8 mouse cellular contexts compared by ENCODE assay signal in genomic region chr13:103920933-103921830, GRCm38 (mm10). TPM values are rescaled to one million over a fixed set of nuclear protein-coding genes. Genes with fewer than 3 reads are reported as not detected.
DNase-seq lines count a peak whose midpoint lies in the region; ATAC-seq and TF ChIP-seq lines count a peak whose summit lies in the region.

No protein-coding gene starts in this region.

- peak overlapping the region; percentile 84 for H3K4me2 ChIP-seq in forebrain, embryonic 12.5 days
- peak overlapping the region; percentile 80 for H3K4me2 ChIP-seq in heart, postnatal 0 days (ENCODE audit: low read depth, low read length)
- peak overlapping the region; percentile 95 for H3K4me2 ChIP-seq in liver, embryonic 16.5 days (ENCODE audit: low read depth, low read length)
- H3K4me2 ChIP-seq in neural tube, embryonic 13.5 days: peak overlapping the region; percentile 84

- H3K9me3 ChIP-seq in forebrain, embryonic 12.5 days: no peaks in the 10 kb centered on the region
- no peaks in the 10 kb centered on the region for H3K9me3 ChIP-seq in heart, postnatal 0 days (replicated peaks; ENCODE audit: control insufficient read depth, low read length)
- H3K9me3 ChIP-seq in liver, embryonic 16.5 days (replicated peaks; ENCODE audit: control insufficient read depth, low read length): no peaks in the 10 kb centered on the region
- H3K9me3 ChIP-seq in neural tube, embryonic 13.5 days: no peaks in the 10 kb centered on the region

- H3K27ac ChIP-seq in forebrain, embryonic 12.5 days: peak overlapping the region; percentile 100
- peak overlapping the region; percentile 100 for H3K27ac ChIP-seq in heart, postnatal 0 days (ENCODE audit: low read depth)
- H3K27ac ChIP-seq in liver, embryonic 16.5 days (ENCODE audit: low read length): peak overlapping the region; percentile 97
- peak overlapping the region; percentile 100 for H3K27ac ChIP-seq in neural tube, embryonic 13.5 days (replicated peaks)
- H3K27ac ChIP-seq in testis, adult 2 months (ENCODE audit: control insufficient read depth, insufficient read depth, low read depth, low read length): peak overlapping the region; percentile 99

- ATAC-seq in forebrain, embryonic 12.5 days (ENCODE audit: low FRiP score): peak; percentile 94
- peak; percentile 88 for ATAC-seq in heart, postnatal 0 days (ENCODE audit: insufficient read depth, low read depth)
- ATAC-seq in liver, embryonic 16.5 days (ENCODE audit: low read depth): peak; percentile 86
- peak; percentile 93 for ATAC-seq in neural tube, embryonic 13.5 days (ENCODE audit: low read depth)

- no peak for TF ChIP-seq CTCF in heart, postnatal 0 days (IDR thresholded peaks at IDR 0.05; ENCODE audit: low read depth)
- no peak for TF ChIP-seq CTCF in testis, adult 2 months (IDR thresholded peaks at IDR 0.05; ENCODE audit: control insufficient read depth, insufficient read depth, insufficient replicate concordance, low read depth, low read length)

- peak; percentile 24 for TF ChIP-seq POLR2A in testis, adult 2 months (IDR thresholded peaks at IDR 0.05; ENCODE audit: control insufficient read depth, low read depth, low read length)

- under 1% methylated on average over 78 of the region's 125 CpGs for WGBS in forebrain, embryonic 12.5 days
- under 1% methylated on average over 99 of the region's 125 CpGs for WGBS in heart, postnatal 0 days
- under 1% methylated on average over 62 of the region's 125 CpGs for WGBS in liver, embryonic 16.5 days (ENCODE audit: insufficient replicate concordance)
- WGBS in neural tube, embryonic 13.5 days: 1% methylated on average over 95 of the region's 125 CpGs

- H3K4me1 ChIP-seq in forebrain, embryonic 12.5 days: peaks cover 30% of the 10 kb centered on the region
- peaks cover 13% of the 10 kb centered on the region for H3K4me1 ChIP-seq in heart, postnatal 0 days (ENCODE audit: control insufficient read depth, insufficient read depth)
- peaks cover 6% of the 10 kb centered on the region for H3K4me1 ChIP-seq in liver, embryonic 16.5 days (ENCODE audit: control insufficient read depth, low read depth, low read length)
- peaks cover 39% of the 10 kb centered on the region for H3K4me1 ChIP-seq in neural tube, embryonic 13.5 days (replicated peaks)
- H3K4me1 ChIP-seq in testis, adult 2 months (ENCODE audit: control insufficient read depth, insufficient read depth, low read length): peaks cover 5% of the 10 kb centered on the region

- H3K27me3 ChIP-seq in forebrain, embryonic 12.5 days: 0 out of 2 replicates have a peak, but pooled peaks cover 6% of the 10 kb centered on the region
- no peaks in the 10 kb centered on the region for H3K27me3 ChIP-seq in heart, postnatal 0 days (ENCODE audit: control insufficient read depth, insufficient read depth, low read length)
- peaks cover 15% of the 10 kb centered on the region for H3K27me3 ChIP-seq in liver, embryonic 16.5 days (ENCODE audit: control insufficient read depth, insufficient read depth, low read depth, low read length)
- no peaks in the 10 kb centered on the region for H3K27me3 ChIP-seq in neural tube, embryonic 13.5 days
- no peaks in the 10 kb centered on the region for H3K27me3 ChIP-seq in testis, adult 2 months (ENCODE audit: control insufficient read depth, insufficient read depth, low read length)

- TF ChIP-seq EP300 in heart, postnatal 0 days (IDR thresholded peaks at IDR 0.05; ENCODE audit: low read depth): no peak

- peak overlapping the region; percentile 99 for H3K9ac ChIP-seq in forebrain, embryonic 12.5 days
- peak overlapping the region; percentile 99 for H3K9ac ChIP-seq in heart, postnatal 0 days (replicated peaks; ENCODE audit: low read depth, low read length)
- H3K9ac ChIP-seq in liver, embryonic 16.5 days (ENCODE audit: low read depth, low read length): peak overlapping the region; percentile 93
- peak overlapping the region; percentile 99 for H3K9ac ChIP-seq in neural tube, embryonic 13.5 days

- peak; percentile 71 for DNase-seq in CD8-positive naive resting alpha-beta T cell, adult 2 months (ENCODE audit: low read depth in 2 of 2, low spot score in 2 of 2)
- DNase-seq in c-Kit-negative CD71-positive TER-119-positive erythroid progenitor cells, embryonic 14.5 days (ENCODE audit: low read depth, low spot score): peak; percentile 31
- peak; percentile 83 for DNase-seq in heart, postnatal 0 days (ENCODE audit: low spot score)
- peak; percentile 90 to 94 for DNase-seq in kidney, postnatal 4 days

- peak overlapping the region; percentile 92 for H3K4me3 ChIP-seq in forebrain, embryonic 12.5 days (replicated peaks)
- peak overlapping the region; percentile 98 for H3K4me3 ChIP-seq in heart, postnatal 0 days (ENCODE audit: low read depth, low read length)
- peak overlapping the region; percentile 92 for H3K4me3 ChIP-seq in liver, embryonic 16.5 days (ENCODE audit: low read depth, low read length)
- H3K4me3 ChIP-seq in neural tube, embryonic 13.5 days: peak overlapping the region; percentile 92
- peak overlapping the region; percentile 91 for H3K4me3 ChIP-seq in testis, adult 2 months (ENCODE audit: control insufficient read depth, low read depth, low read length)

- H3K36me3 ChIP-seq in forebrain, embryonic 12.5 days (replicated peaks): no peaks in the 10 kb centered on the region
- no peaks in the 10 kb centered on the region for H3K36me3 ChIP-seq in heart, postnatal 0 days (replicated peaks; ENCODE audit: control insufficient read depth, insufficient read depth, low read length)
- H3K36me3 ChIP-seq in liver, embryonic 16.5 days (ENCODE audit: control insufficient read depth, insufficient read depth): no peaks in the 10 kb centered on the region
- H3K36me3 ChIP-seq in neural tube, embryonic 13.5 days: no peaks in the 10 kb centered on the region
- no peaks in the 10 kb centered on the region for H3K36me3 ChIP-seq in testis, adult 2 months (ENCODE audit: control insufficient read depth, insufficient read depth, low read length)

RNA-seq across cellular contexts. Expression of gene Erbin, which starts 0.9 kb away (rescaled TPM):
- polyA plus RNA-seq in forebrain, embryonic 12.5 days (2016; fragmentation: Nextera tagmentation; extraction: Ambion mirVana): 23.0 and 23.2 TPM in 2 replicates
- 30.2 and 44.3 TPM in 2 replicates for total RNA-seq in heart, postnatal 0 days (2014; rRNA removed; ENCODE audit: low replicate concordance)
- 8.9 and 10.9 TPM in 2 replicates for polyA plus RNA-seq in heart, postnatal 0 days (2015; fragmentation: Nextera tagmentation; extraction: Ambion mirVana)
- polyA plus RNA-seq in liver, embryonic 16.5 days (2015; fragmentation: Nextera tagmentation; extraction: Ambion mirVana): 4.9 and 5.2 TPM in 2 replicates
- polyA plus RNA-seq in neural tube, embryonic 13.5 days (2015; fragmentation: Nextera tagmentation; extraction: Ambion mirVana): 10.2 and 11.0 TPM in 2 replicates
- 4.3 and 4.9 TPM in 2 replicates for polyA plus RNA-seq in testis, adult 2 months (2012; rRNA removed)

Comparison
In these comparisons a context has a peak if more than half of its experiments do, and no peak if none do; other contexts are left out.
1. Peak in every context shown above with its lines: DNase-seq, ATAC-seq, H3K4me3 ChIP-seq and H3K27ac ChIP-seq.
2. DNase-seq: peak in every context shown above with its lines; median percentile 92 in kidney, postnatal 4 days; 83 in heart, postnatal 0 days; 71 in CD8-positive naive resting alpha-beta T cell, adult 2 months; 31 in c-Kit-negative CD71-positive TER-119-positive erythroid progenitor cells, embryonic 14.5 days.